Mouse (Mus musculus): ENCODE results near the gene Bcl2l2. TPM values are rescaled to one million over a fixed set of nuclear protein-coding genes. Genes with fewer than 3 reads are reported as not detected.

Bcl2l2 gene
- total RNA-seq, 1 experiment: 7.7 TPM

- Histone ChIP-seq H3K4me3 (ENCODE audit: insufficient read depth in 1 of 2, low read depth in 1 of 2, low read length in 2 of 2, poor library complexity in 1 of 2, severe bottlenecking in 1 of 2) (peak overlapping the region; percentile 78 to 83), H3K27ac (ENCODE audit: insufficient read depth, low read depth, low read length, poor library complexity, severe bottlenecking) (no peak overlapping the region), H3K36me3 (ENCODE audit: control insufficient read depth, insufficient read depth, low read length, poor library complexity, severe bottlenecking) (no peaks in the 10 kb centered on the region), H3K9ac (ENCODE audit: insufficient read depth, low read depth, low read length, poor library complexity, severe bottlenecking) (peak overlapping the region; percentile 84), H3K9me3 (ENCODE audit: control insufficient read depth, insufficient read depth, low read depth, low read length) (no peaks in the 10 kb centered on the region), H3K4me1 (ENCODE audit: control insufficient read depth in 2 of 2, insufficient read depth in 2 of 2, low read length in 2 of 2, poor library complexity in 1 of 2) (peaks cover 4 to 12% of the 10 kb centered on the region in 2 experiments; a peak in 1 of 4 replicates)
- DNase-seq (ENCODE audit: low read depth, low spot score): no peak
- TF ChIP-seq ZNF384 (IDR thresholded peaks at IDR 0.05; ENCODE audit: low read depth, low read length): no peak
- no peak for TF ChIP-seq MAFK (IDR thresholded peaks at IDR 0.05; ENCODE audit: insufficient read depth, low read depth, low read length)
- in situ Hi-C loops (cut with MboI; ENCODE audit: low sequenced_read_pairs in 2 of 2, unreplicated experiment in 2 of 2): no loop called here
These were observed 990 bp downstream of the Bcl2l2 start for GRCm38 (mm10) chr14:54884022-54884712.

- no peak overlapping the region for H3K9ac ChIP-seq (ENCODE audit: insufficient read depth, low read depth, low read length, poor library complexity, severe bottlenecking)
- peaks cover 4 to 12% of the 10 kb centered on the region in 2 experiments; a peak in 1 of 4 replicates for H3K4me1 ChIP-seq (ENCODE audit: control insufficient read depth in 2 of 2, insufficient read depth in 2 of 2, low read length in 2 of 2, poor library complexity in 1 of 2)
- no peak overlapping the region for H3K27ac ChIP-seq (ENCODE audit: insufficient read depth, low read depth, low read length, poor library complexity, severe bottlenecking)
- no peaks in the 10 kb centered on the region for H3K36me3 ChIP-seq (ENCODE audit: control insufficient read depth, insufficient read depth, low read length, poor library complexity, severe bottlenecking)
- H3K9me3 ChIP-seq (ENCODE audit: control insufficient read depth, insufficient read depth, low read depth, low read length): no peaks in the 10 kb centered on the region
- TF ChIP-seq ZNF384 (IDR thresholded peaks at IDR 0.05; ENCODE audit: low read depth, low read length): no peak
- no peak for TF ChIP-seq ZC3H11A (IDR thresholded peaks at IDR 0.05; ENCODE audit: borderline replicate concordance, low read depth, low read length)
- TF ChIP-seq HCFC1 (IDR thresholded peaks at IDR 0.05; ENCODE audit: borderline replicate concordance, insufficient read depth, low read length): no peak
- TF ChIP-seq MAFK (IDR thresholded peaks at IDR 0.05; ENCODE audit: insufficient read depth, low read depth, low read length): no peak
- no peak for TF ChIP-seq CHD2 (IDR thresholded peaks at IDR 0.05; ENCODE audit: low read depth, low read length)
- in situ Hi-C loops (cut with MboI; ENCODE audit: low sequenced_read_pairs in 2 of 2, unreplicated experiment in 2 of 2): no loop called here
- no peak for DNase-seq (ENCODE audit: low read depth, low spot score)
- H3K4me3 ChIP-seq (ENCODE audit: insufficient read depth in 1 of 2, low read depth in 1 of 2, low read length in 2 of 2, poor library complexity in 1 of 2, severe bottlenecking in 1 of 2): no peak overlapping the region
These were observed 2.1 kb downstream of the Bcl2l2 start for GRCm38 (mm10) chr14:54885309-54885708.

GRCm38 (mm10) chr14:54892200-54892599 lies 9.0 kb downstream of the Bcl2l2 start, which contains the start of gene Pabpn1:
TSS of gene Pabpn1 (plus strand) at chr14:54892500.
- in situ Hi-C loops (cut with MboI; ENCODE audit: low sequenced_read_pairs in 2 of 2, unreplicated experiment in 2 of 2): loop anchor here in 1 of 2 experiments (10.0 kb wide), 1 partner anchor 193 kb away; no protein-coding TSS in a partner anchor

GRCm38 (mm10) chr14:54893651-54894181 lies 10.5 kb downstream of the Bcl2l2 start:
- H3K27ac ChIP-seq (ENCODE audit: insufficient read depth, low read depth, low read length, poor library complexity, severe bottlenecking): peak overlapping the region; percentile 95; the same call in 1 of the 2 replicates
- peak; percentile 99 for DNase-seq (ENCODE audit: low read depth, low spot score)
- H3K9me3 ChIP-seq (ENCODE audit: control insufficient read depth, insufficient read depth, low read depth, low read length): no peaks in the 10 kb centered on the region
- peak overlapping the region; percentile 100; the same call in 1 of the 2 replicates for H3K9ac ChIP-seq (ENCODE audit: insufficient read depth, low read depth, low read length, poor library complexity, severe bottlenecking)
- in situ Hi-C loops (cut with MboI; ENCODE audit: low sequenced_read_pairs in 2 of 2, unreplicated experiment in 2 of 2): loop anchor here in 1 of 2 experiments (10.0 kb wide), 1 partner anchor 191 kb away; no protein-coding TSS in a partner anchor
- TF ChIP-seq CHD2 (IDR thresholded peaks at IDR 0.05; ENCODE audit: low read depth, low read length): peak; percentile 95
- 0 out of 2 replicates have a peak, but pooled peaks have one; percentile 4 for TF ChIP-seq HCFC1 (IDR thresholded peaks at IDR 0.05; ENCODE audit: borderline replicate concordance, insufficient read depth, low read length)
- no peak for TF ChIP-seq ZNF384 (IDR thresholded peaks at IDR 0.05; ENCODE audit: low read depth, low read length)
- peak overlapping the region; percentile 79 to 100 for H3K4me3 ChIP-seq (ENCODE audit: insufficient read depth in 1 of 2, low read depth in 1 of 2, low read length in 2 of 2, poor library complexity in 1 of 2, severe bottlenecking in 1 of 2)
- H3K36me3 ChIP-seq (ENCODE audit: control insufficient read depth, insufficient read depth, low read length, poor library complexity, severe bottlenecking): peaks cover 18% of the 10 kb centered on the region
- peaks cover 5 to 7% of the 10 kb centered on the region in 2 experiments for H3K4me1 ChIP-seq (ENCODE audit: control insufficient read depth in 2 of 2, insufficient read depth in 2 of 2, low read length in 2 of 2, poor library complexity in 1 of 2)

More at GRCm38 (mm10) chr14:54892200-54892599, 9.0 kb downstream of the Bcl2l2 start, which contains the start of gene Pabpn1:
- Histone ChIP-seq H3K36me3 (ENCODE audit: control insufficient read depth, insufficient read depth, low read length, poor library complexity, severe bottlenecking) (peaks cover 12% of the 10 kb centered on the region), H3K27ac (ENCODE audit: insufficient read depth, low read depth, low read length, poor library complexity, severe bottlenecking) (peak within 1 kb of the TSS; percentile 31; the same call in 1 of the 2 replicates), H3K9ac (ENCODE audit: insufficient read depth, low read depth, low read length, poor library complexity, severe bottlenecking) (peak within 1 kb of the TSS; percentile 25; the same call in 1 of the 2 replicates), H3K4me1 (ENCODE audit: control insufficient read depth in 2 of 2, insufficient read depth in 2 of 2, low read length in 2 of 2, poor library complexity in 1 of 2) (peaks cover 5% of the 10 kb centered on the region in 2 experiments), H3K4me3 (ENCODE audit: insufficient read depth in 1 of 2, low read depth in 1 of 2, low read length in 2 of 2, poor library complexity in 1 of 2, severe bottlenecking in 1 of 2) (peak within 1 kb of the TSS; percentile 28 to 67), H3K9me3 (ENCODE audit: control insufficient read depth, insufficient read depth, low read depth, low read length) (no peaks in the 10 kb centered on the region)
- DNase-seq (ENCODE audit: low read depth, low spot score): no peak
- TF ChIP-seq HCFC1 (IDR thresholded peaks at IDR 0.05; ENCODE audit: borderline replicate concordance, insufficient read depth, low read length) (no peak), CHD2 (IDR thresholded peaks at IDR 0.05; ENCODE audit: low read depth, low read length) (no peak), ZC3H11A (IDR thresholded peaks at IDR 0.05; ENCODE audit: borderline replicate concordance, low read depth, low read length) (no peak), MAFK (IDR thresholded peaks at IDR 0.05; ENCODE audit: insufficient read depth, low read depth, low read length) (no peak), ZNF384 (IDR thresholded peaks at IDR 0.05; ENCODE audit: low read depth, low read length) (no peak)

Measured in ES-E14 (cell line).